7 mouse cellular contexts compared by ENCODE assay signal in the genomic region with DNA sequence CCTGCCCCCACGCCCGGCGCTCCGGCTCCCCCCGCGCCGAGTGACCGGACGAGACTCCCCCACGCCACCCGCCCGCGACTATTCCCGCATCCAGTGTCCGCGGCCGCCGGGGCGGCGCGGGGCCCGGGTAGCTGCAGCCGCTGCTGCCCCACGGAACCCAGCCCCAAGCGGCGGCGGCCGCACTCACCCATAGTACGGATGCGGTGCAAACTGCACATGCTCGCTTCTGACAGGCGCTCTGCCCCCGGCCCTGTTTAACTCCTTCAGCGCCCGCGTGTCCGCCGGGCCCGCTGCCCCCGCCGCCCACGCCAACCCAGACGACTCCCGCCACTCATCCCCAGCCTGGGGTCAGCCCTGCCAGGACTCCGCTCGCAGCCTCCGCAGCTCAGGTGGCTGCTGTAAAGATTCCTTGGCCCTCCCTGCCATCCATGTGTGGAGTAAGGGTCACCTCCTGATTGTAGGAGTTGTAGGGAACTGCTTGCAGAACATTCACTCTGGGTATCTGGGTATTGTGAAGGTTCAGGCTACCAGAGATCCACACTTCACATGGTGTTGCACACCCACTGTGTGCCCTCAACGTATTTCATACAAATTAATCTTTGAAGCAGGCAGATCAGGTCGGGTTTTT. TPM values are rescaled to one million over a fixed set of nuclear protein-coding genes. Genes with fewer than 3 reads are reported as not detected.
A peak's percentile ranks its signal among the peaks of the same experiment; 100 is the strongest.
DNase-seq lines count a peak whose midpoint lies in the region; ATAC-seq and TF ChIP-seq lines count a peak whose summit lies in the region.

Tmem229b (minus strand) TSS at position 502 of the 628 bp plus-strand sequence.

- no peak for TF ChIP-seq CTCF in cerebellum, adult 2 months (IDR thresholded peaks at IDR 0.05; ENCODE audit: borderline replicate concordance, insufficient read depth, low read depth, low read length)

- no peaks in the 10 kb centered on the region for H3K36me3 ChIP-seq in hindbrain, embryonic 16.5 days (ENCODE audit: control insufficient read depth, insufficient read depth, low read length)
- H3K36me3 ChIP-seq in megakaryocyte, embryonic 14.5 days (replicated peaks; ENCODE audit: low read length), result no peaks in the 10 kb centered on the region

- H3K4me1 ChIP-seq in cerebellum, adult 2 months (ENCODE audit: control insufficient read depth, insufficient read depth, low read length), result peaks cover 17% of the 10 kb centered on the region
- H3K4me1 ChIP-seq in hindbrain, embryonic 16.5 days (ENCODE audit: control insufficient read depth, insufficient read depth, low read depth, low read length), result peaks cover 10% of the 10 kb centered on the region
- H3K4me1 ChIP-seq in megakaryocyte, embryonic 14.5 days, result peaks cover 73% of the 10 kb centered on the region

- peak within 1 kb of the TSS; percentile 93 for H3K4me3 ChIP-seq in cerebellum, adult 2 months (replicated peaks; ENCODE audit: insufficient read depth, low read depth, low read length)
- peak within 1 kb of the TSS; percentile 97 for H3K4me3 ChIP-seq in hindbrain, embryonic 16.5 days (ENCODE audit: low read length)
- H3K4me3 ChIP-seq in megakaryocyte, embryonic 14.5 days (replicated peaks), result peak within 1 kb of the TSS; percentile 98

- H3K9ac ChIP-seq in hindbrain, embryonic 16.5 days (ENCODE audit: low read depth, low read length), result peak within 1 kb of the TSS; percentile 99

- intact Hi-C loops in left cerebral cortex, postnatal 14 days (cut with DNase I), result loop anchor here (2.0 kb wide), 1 partner anchor 88 kb away; no protein-coding TSS in a partner anchor

- DNase-seq in NIH3T3 (ENCODE audit: low read depth), result peak; percentile 32
- peak in 1 of 2 experiments; percentile 80 for DNase-seq in cerebellum, adult 2 months
- DNase-seq in left cerebral cortex, postnatal 14 days (ENCODE audit: low spot score in 2 of 2), result peak; percentile 66 to 72
- DNase-seq in right cerebral cortex, postnatal 4 days, result peak; percentile 70

- peak; percentile 31; the same call in 1 of the 2 replicates for TF ChIP-seq POLR2A in cerebellum, adult 2 months (IDR thresholded peaks at IDR 0.05; ENCODE audit: borderline replicate concordance, insufficient read depth, low read length)

- H3K27me3 ChIP-seq in cerebellum, adult 2 months (ENCODE audit: control insufficient read depth, insufficient read depth, low read length), result no peaks in the 10 kb centered on the region
- H3K27me3 ChIP-seq in hindbrain, embryonic 16.5 days (replicated peaks; ENCODE audit: control insufficient read depth, insufficient read depth, low read length), result no peaks in the 10 kb centered on the region
- H3K27me3 ChIP-seq in megakaryocyte, embryonic 14.5 days (replicated peaks), result no peaks in the 10 kb centered on the region

- H3K27ac ChIP-seq in cerebellum, adult 2 months (ENCODE audit: insufficient read depth, low read length), result peak within 1 kb of the TSS; percentile 86
- H3K27ac ChIP-seq in hindbrain, embryonic 16.5 days (ENCODE audit: low read depth, low read length), result peak within 1 kb of the TSS; percentile 87

- H3K9me3 ChIP-seq in hindbrain, embryonic 16.5 days (ENCODE audit: control insufficient read depth, low read length), result no peaks in the 10 kb centered on the region
- H3K9me3 ChIP-seq in megakaryocyte, embryonic 14.5 days, result no peaks in the 10 kb centered on the region

- peak; percentile 91 for ATAC-seq in frontal cortex, adult (ENCODE audit: low TSS enrichment)
- ATAC-seq in hindbrain, embryonic 16.5 days, result peak; percentile 95

- H3K4me2 ChIP-seq in hindbrain, embryonic 16.5 days (ENCODE audit: low read length), result peak within 1 kb of the TSS; percentile 95

- WGBS in cerebellum, adult 2 months, result 2% methylated on average over 48 of the region's 49 CpGs
- WGBS in hindbrain, embryonic 16.5 days, result under 1% methylated on average over 39 of the region's 49 CpGs

RNA-seq across cellular contexts. Expression of gene Tmem229b, which starts in this region (rescaled TPM):
- 80.8 and 90.8 TPM in 2 replicates for polyA plus RNA-seq in cerebellum, adult 2 months (2012; rRNA removed)
- 71.2 and 73.3 TPM in 2 replicates for polyA plus RNA-seq in hindbrain, embryonic 16.5 days (2015; fragmentation: Nextera tagmentation; extraction: Ambion mirVana)
- total RNA-seq in left cerebral cortex, postnatal 14 days (2021), result 10 to 100 TPM; 79.2 to 82.3 TPM
- polyA plus RNA-seq in megakaryocyte, embryonic 14.5 days (2012; ENCODE audit: insufficient read depth, low replicate concordance), result 10.9 and 11.1 TPM in 2 replicates
